Mouse (Mus musculus): ENCODE data around the gene Babam2.

The Babam2 gene

DNA sequence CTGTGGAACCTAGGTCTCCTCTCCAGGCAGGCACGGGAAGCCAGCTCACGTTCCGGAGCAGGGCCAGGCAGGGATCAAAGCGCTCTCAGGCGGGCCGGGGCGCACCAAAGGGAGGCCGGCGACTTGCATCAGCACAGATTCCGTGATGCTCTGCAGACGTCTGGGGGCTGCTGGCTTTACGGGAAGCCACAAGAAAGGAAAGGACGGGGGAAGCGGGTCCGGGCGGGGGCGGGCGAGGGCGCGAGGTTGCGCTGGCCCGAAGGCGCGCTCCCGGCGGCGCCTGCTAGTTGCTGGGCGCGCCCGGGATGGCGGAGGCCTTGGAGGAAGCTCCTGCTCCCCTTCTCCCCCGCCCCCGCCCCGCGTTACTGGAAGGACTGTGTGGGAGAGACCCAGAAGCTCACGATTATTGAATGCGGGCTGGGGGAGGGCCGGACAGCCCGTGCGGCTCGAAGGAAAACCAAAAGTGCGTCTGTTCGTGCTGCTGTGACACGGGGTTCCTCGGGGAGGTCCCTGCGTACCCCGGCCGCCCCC lies 435.6 kb downstream of the Babam2 start:
- peak; percentile 43 for DNase-seq (ENCODE audit: low spot score)

DNA sequence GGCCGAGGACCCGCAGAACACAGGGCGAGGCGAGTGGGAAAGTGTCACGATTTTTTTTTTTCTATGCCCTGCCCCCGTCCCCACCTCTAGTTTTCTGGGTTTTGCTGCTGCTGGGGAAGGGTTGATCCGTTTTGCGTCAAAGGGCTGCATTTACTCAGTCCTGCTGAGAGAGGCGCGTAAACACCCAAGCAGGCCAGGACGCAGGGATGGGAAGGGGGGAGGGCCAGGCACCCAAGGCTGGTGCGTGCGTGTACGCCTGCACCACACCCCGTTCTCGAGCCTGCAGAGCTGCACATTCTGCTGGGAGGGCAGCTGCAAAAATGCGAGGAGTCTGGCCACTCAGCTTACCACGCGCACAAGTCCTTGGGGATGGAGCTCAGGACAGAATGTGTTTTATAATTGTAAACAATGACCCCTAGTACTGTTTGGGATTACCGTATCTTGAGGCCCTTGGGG lies 436.1 kb downstream of the Babam2 start:
- DNase-seq (ENCODE audit: low spot score): peak; percentile 78

DNA sequence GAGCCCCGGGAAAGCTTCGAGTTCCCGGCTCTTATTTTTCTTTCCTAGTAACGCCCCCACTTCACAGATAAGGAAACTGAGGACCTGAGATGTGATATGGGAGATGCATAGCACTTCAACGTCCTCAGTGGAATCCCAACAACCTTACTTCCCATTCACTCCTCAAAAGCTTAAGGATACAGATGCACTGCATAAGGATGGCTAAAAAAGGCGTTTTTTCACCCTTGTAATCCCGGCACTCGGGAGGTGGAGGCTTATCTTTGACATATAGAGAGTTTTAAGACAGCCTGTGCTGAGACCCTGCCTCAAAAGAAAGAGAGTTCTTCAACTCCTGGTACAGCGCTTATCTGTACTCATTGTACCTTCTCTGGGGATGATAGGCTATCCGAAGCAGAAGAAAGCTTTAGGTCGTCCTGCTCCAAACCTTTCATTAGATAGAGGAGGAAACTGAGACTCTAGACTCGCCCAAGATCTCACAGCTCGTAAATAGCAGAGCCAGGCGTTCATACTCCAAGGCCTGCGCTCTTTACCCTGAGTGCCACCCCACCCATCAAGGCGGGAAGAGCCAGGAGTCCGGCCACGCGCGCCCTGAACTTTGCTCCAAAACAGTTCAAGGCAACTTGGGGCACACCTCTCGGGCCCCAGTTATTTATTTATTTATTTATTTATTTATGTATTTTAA lies 436.7 kb downstream of the Babam2 start:
- DNase-seq (ENCODE audit: low spot score): peak; percentile 59
